ENCODE assay signal across 18 mouse cellular contexts in the genomic region with DNA sequence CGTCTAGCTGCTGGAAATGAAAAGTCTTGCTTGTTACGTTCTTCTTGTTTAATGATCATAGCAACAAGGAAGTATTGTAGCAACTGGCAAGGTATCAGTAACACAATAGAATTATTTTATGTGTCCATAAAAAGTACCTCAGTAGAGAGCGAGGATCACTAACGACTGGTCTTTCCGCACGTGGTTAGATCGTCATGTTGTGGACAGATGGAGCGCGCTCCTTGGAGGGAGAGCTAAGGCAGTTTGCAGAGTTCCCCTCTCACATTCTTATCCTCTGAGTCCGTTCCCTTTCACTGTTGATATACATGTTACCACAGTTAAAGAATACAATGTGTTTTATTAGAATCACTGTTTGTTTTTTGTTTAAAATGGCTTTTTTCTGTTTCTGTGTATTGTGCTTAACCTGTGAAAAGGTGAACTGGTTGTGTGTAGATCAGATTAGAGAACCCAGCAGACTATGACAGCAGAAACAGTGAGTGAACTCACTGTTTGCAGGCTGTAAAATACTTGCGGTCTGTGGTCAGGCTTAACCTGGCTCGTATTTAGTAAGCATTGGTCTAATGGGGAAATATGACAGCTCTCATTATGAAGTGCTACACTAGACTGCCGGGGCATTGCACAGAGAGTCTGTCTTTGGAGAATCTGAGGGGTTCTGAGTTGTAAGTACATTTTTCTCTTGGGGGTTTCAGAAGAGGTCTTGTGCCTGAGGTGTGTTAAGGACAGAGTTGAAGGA. TPM values are rescaled to one million over a fixed set of nuclear protein-coding genes. Genes with fewer than 3 reads are reported as not detected.
DNase-seq lines count a peak whose midpoint lies in the region; ATAC-seq and TF ChIP-seq lines count a peak whose summit lies in the region.
"Had no signal": no experiment of that assay in that cellular context is flagged by ENCODE, and none has a peak within 500 bp of the region (broad histone marks: within the 10 kb centered on the region; RNA-seq: fewer than 3 reads in every experiment).

No protein-coding gene starts in this region.

- no peak for TF ChIP-seq CTCF in Patski (IDR thresholded peaks at IDR 0.05)

- H3K27me3 ChIP-seq in Patski: no peaks in the 10 kb centered on the region
- no peaks in the 10 kb centered on the region for H3K27me3 ChIP-seq in intestine, embryonic 15.5 days (replicated peaks)
- H3K27me3 ChIP-seq in myocyte (ENCODE audit: control insufficient read depth, insufficient read depth, insufficient read length): no peaks in the 10 kb centered on the region
- H3K27me3 ChIP-seq: heart, embryonic 12.5 days; limb, embryonic 15.5 days had no signal

- POLR2A ChIA-PET in Patski (lab: Charles Lee): no interaction called here

- no peak overlapping the region for H3K4me3 ChIP-seq in intestine, embryonic 15.5 days (replicated peaks)
- no peak overlapping the region for H3K4me3 ChIP-seq in myocyte
- H3K4me3 ChIP-seq: heart, embryonic 12.5 days; layer of hippocampus, adult 2 months; limb, embryonic 15.5 days had no signal

- no peaks in the 10 kb centered on the region for H3K9me3 ChIP-seq in intestine, embryonic 15.5 days
- H3K9me3 ChIP-seq: heart, embryonic 12.5 days; limb, embryonic 15.5 days had no signal

- TF ChIP-seq POLR2A in myocyte (IDR thresholded peaks at IDR 0.05; ENCODE audit: insufficient read length, low read depth): no peak

- H3K4me2 ChIP-seq in intestine, embryonic 15.5 days (replicated peaks): no peak overlapping the region
- peak overlapping the region; percentile 9 for H3K4me2 ChIP-seq in myocyte (ENCODE audit: low read depth)
- H3K4me2 ChIP-seq: heart, embryonic 12.5 days; limb, embryonic 15.5 days had no signal

- peaks cover 49% of the 10 kb centered on the region for H3K79me2 ChIP-seq in myocyte (ENCODE audit: control insufficient read depth, insufficient read depth)

- in situ Hi-C loops in Patski (cut with MboI; ENCODE audit: low pct_unique_long_range_greater_than_20kb): no loop called here

- H3ac ChIP-seq in myocyte (ENCODE audit: control insufficient read depth, insufficient read length): no peak overlapping the region

- DNase-seq in CD4-positive helper T cell, adult 2 months (ENCODE audit: low read depth, low spot score): peak; percentile 48
- no peak for DNase-seq in Patski (ENCODE audit: low read depth, low spot score)
- DNase-seq in kidney, postnatal 14 days: no peak
- no peak for DNase-seq in embryo, embryonic 10.5 days (ENCODE audit: low spot score)
- no peak for DNase-seq in adrenal gland, adult 8-10 months
- DNase-seq in gastrocnemius, adult 8-10 months (ENCODE audit: low spot score in 2 of 2): no peak
- DNase-seq: cerebellum, adult 9-10 months; heart, postnatal 36 days; lung, postnatal 10 days; thymus, postnatal 36 days had no signal

- 67% methylated on average over 13 of the region's 13 CpGs for WGBS in intestine, embryonic 15.5 days

- H3K4me1 ChIP-seq in intestine, embryonic 15.5 days (replicated peaks): peaks cover 23% of the 10 kb centered on the region

- H3K27ac ChIP-seq in intestine, embryonic 15.5 days: no peak overlapping the region
- H3K27ac ChIP-seq: layer of hippocampus, adult 2 months; limb, embryonic 15.5 days had no signal

- CTCF ChIA-PET in Patski (lab: Charles Lee): no interaction called here

- no peaks in the 10 kb centered on the region for H3K36me3 ChIP-seq in intestine, embryonic 15.5 days
- H3K36me3 ChIP-seq in myocyte (ENCODE audit: control insufficient read depth, insufficient read depth): peaks cover 8% of the 10 kb centered on the region

- ATAC-seq in Patski: peak; percentile 78
- ATAC-seq in intestine, embryonic 15.5 days: peak; percentile 50; the same call in 1 of the 2 replicates
- ATAC-seq: forebrain, embryonic 14.5 days; hindbrain, embryonic 16.5 days had no signal

- H3K9ac ChIP-seq in intestine, embryonic 15.5 days: no peak overlapping the region
- H3K9ac ChIP-seq: heart, embryonic 12.5 days; limb, embryonic 15.5 days had no signal

TF ChIP-seq in myocyte, 11 proteins besides CTCF, POLR2A, EP300 and RAD21:
- TF ChIP-seq CEBPB (IDR thresholded peaks at IDR 0.05; ENCODE audit: insufficient read depth, poor library complexity, severe bottlenecking): no peak
- no peak for TF ChIP-seq SRF (IDR thresholded peaks at IDR 0.05; ENCODE audit: control insufficient read depth, insufficient read length, low read depth)
- no peak for TF ChIP-seq TCF12 (IDR thresholded peaks at IDR 0.05; ENCODE audit: insufficient read depth, poor library complexity, severe bottlenecking)
- TF ChIP-seq POLR2AphosphoS2 (IDR thresholded peaks at IDR 0.05; ENCODE audit: insufficient read length, low read depth): no peak
- no peak for TF ChIP-seq MYOG (IDR thresholded peaks at IDR 0.05; ENCODE audit: control insufficient read depth in 1 of 3, insufficient read depth in 1 of 3, insufficient read length in 2 of 3, low read depth in 2 of 3)
- TF ChIP-seq MYOD1 (IDR thresholded peaks at IDR 0.05; ENCODE audit: control insufficient read depth in 1 of 3, insufficient read length in 2 of 3, low read depth in 2 of 3): no peak

RNA-seq across cellular contexts. Expression of a gene that starts 13.3 kb away (rescaled TPM):
- 15.9 TPM for polyA plus RNA-seq in Patski (2021)
- 16.8 and 17.4 TPM in 2 replicates for polyA plus RNA-seq in intestine, embryonic 15.5 days (2015; fragmentation: Nextera tagmentation; extraction: Ambion mirVana)
- polyA plus RNA-seq in myocyte (2012; fragmentation: generic; extraction: Trizol): 5.3 TPM
- total RNA-seq in adrenal gland, adult 8-10 months (2022): 10 to 100 TPM; 23.3 to 35.0 (median 28.7) TPM
- total RNA-seq in gastrocnemius, adult 8-10 months (2022): 10 to 100 TPM in 1 of 4 experiments, 1 to 10 TPM in 3; 7.2 to 10.4 (median 8.2) TPM

RNA-seq across cellular contexts. Expression of a gene that starts 13.3 kb away (rescaled TPM):
- polyA plus RNA-seq in Patski (2021) (1.7 TPM), myocyte (2012; fragmentation: generic; extraction: Trizol) (0.05 TPM)
- 0.85 and 1.2 TPM in 2 replicates for polyA plus RNA-seq in intestine, embryonic 15.5 days (2015; fragmentation: Nextera tagmentation; extraction: Ambion mirVana)
- 1 to 10 TPM in 2 of 4 experiments, under 1 TPM in 2; 0.31 to 1.3 (median 0.89) TPM for total RNA-seq in adrenal gland, adult 8-10 months (2022)
- total RNA-seq in gastrocnemius, adult 8-10 months (2022): not detected
- polyA plus RNA-seq: spleen, adult 2 months had no signal
